Mouse (Mus musculus): Measurements from ENCODE around the gene 1700020D05Rik.

1700020D05Rik gene

GRCm38 (mm10) chr19:5474281-5475068 lies 29.1 kb downstream of the 1700020D05Rik start:
- no peak for DNase-seq

GRCm38 (mm10) chr19:5473720-5474119 lies 29.9 kb downstream of the 1700020D05Rik start, which contains the start of gene Efemp2:
Gene Efemp2 (plus strand): TSS chr19:5473954.
- peak; percentile 68 for DNase-seq

- no peak for DNase-seq
Measured at GRCm38 (mm10) chr19:5472857-5473256, 30.7 kb downstream of the 1700020D05Rik start.

GRCm38 (mm10) chr19:5471846-5472245 lies 31.7 kb downstream of the 1700020D05Rik start:
- DNase-seq = no peak

- no peak for DNase-seq
Measured at GRCm38 (mm10) chr19:5468374-5468773, 35.2 kb downstream of the 1700020D05Rik start, which contains the start of gene Ctsw. Gene Ctsw (minus strand): TSS chr19:5468507.

GRCm38 (mm10) chr19:5466916-5467500 lies 36.6 kb downstream of the 1700020D05Rik start:
- no peak for DNase-seq

- no peak for DNase-seq
Measured at GRCm38 (mm10) chr19:5465037-5465436, 38.5 kb downstream of the 1700020D05Rik start.

DNA sequence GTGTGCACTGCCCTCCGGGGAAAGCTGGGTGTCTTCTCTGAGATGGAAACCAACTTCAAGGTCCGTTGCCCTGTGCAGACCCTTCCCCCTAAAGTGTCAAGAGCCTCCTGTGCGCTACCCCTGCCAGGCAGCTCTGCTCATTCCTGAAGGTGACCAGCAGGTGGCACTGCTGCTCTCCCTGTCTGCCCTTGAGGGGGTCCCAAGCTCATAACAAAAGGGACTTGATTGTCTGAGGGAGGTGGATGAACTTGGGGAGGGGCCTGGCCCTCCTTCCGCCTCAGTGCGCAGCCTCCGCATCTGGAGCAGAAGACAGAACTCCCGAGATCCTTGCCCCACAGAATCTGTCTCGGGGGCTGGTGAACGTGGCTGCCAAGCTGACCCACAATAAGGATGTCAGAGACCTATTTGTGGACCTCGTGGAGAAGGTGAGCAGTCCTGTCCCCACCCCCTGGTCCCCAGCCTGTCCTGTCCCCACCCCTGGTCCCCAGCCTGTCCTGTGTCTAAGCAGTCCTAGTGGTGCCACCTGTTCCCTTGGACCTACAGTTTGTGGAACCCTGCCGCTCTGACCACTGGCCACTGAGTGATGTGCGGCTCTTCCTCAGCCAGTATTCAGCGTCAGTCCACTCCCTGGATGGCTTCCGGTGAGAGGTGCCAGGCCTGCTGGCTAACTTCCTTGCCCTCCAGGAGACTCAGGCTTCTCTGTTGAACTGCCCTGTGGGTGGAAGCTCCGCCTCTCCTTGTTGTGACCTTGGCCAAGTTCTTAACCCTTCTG lies 39.6 kb downstream of the 1700020D05Rik start:
- DNase-seq = no peak

DNA sequence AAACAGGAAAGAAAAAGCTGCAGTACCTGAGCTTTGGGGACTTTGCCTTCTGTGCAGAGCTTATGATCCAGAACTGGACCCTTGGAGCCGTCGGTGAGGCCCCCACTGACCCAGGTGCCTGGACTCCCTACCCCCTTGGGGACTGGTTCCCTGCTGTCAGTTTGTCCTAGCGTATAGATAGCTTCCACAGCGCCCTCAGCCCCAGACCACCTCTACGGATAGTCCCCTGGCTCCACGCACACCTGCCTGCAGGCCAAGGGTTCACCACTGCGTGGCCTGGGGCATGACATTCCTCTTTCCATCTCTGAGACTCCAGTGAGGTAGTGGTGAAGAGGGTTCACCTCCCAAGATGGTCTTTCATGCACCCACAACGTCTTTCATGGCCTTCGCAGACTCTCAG lies 40.4 kb downstream of the 1700020D05Rik start:
- DNase-seq = no peak

DNA sequence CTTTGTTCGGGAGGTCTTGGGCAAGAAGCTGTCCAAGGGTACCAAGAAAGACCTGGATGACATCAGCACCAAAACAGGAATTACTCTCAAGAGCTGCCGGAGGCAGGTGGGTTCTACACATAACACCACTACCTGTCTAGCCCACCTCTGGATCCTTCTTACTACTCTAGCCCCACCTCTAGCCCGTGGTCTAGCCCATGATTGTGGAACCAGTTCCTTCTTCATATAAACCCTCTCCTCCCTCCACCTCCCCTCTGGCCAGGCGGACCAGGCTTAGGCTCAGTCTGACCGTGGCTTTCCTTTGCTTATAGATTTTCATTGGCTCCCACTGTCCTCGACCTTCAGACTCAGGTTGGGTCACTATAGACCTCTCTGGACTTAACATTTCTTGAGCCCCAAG lies 42.2 kb downstream of the 1700020D05Rik start:
- DNase-seq = no peak

DNA sequence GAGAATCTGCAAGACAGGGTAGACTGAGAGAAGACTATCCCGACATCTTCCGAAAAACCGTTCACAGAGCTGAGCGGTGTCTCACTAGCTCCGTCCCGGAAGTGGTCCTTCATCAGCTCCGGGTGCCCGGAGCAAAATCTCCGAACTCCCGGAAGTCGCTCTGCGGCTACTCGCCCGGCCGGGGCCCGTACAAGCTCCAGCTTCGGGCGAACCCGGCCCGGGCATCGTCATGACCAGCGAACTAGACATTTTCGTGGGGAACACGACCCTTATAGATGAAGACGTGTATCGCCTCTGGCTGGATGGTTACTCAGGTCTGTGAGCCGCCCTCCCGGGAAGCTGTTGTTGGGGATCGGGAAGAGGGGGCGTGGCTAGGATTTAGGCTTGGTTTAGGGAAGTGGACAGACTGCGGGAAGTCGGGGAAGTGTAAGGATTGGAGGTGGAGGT lies 43.1 kb downstream of the 1700020D05Rik start, which contains the start of gene Fibp:
Fibp (plus strand) TSS at position 151 of the 447 bp plus-strand sequence.
- peak; percentile 89 for DNase-seq

DNA sequence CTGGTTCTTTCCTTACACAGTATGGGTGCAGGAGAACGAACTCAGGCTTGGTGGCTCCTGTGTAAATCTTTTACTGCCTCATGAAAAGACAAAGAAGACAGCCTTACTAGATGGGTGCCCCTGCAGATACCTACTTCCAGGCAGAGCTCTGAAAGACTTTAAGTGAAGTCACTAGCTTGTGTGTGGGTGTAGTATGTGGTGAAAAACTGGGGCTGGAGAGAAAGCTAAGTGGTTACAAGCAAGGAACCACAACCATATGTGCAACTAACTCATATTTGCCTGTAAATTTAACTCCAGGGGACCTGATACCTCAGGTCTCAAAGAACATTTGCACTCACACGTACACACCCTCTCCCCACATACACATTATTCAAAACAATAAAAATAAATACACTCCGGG lies 43.7 kb downstream of the 1700020D05Rik start:
- no peak for DNase-seq

DNA sequence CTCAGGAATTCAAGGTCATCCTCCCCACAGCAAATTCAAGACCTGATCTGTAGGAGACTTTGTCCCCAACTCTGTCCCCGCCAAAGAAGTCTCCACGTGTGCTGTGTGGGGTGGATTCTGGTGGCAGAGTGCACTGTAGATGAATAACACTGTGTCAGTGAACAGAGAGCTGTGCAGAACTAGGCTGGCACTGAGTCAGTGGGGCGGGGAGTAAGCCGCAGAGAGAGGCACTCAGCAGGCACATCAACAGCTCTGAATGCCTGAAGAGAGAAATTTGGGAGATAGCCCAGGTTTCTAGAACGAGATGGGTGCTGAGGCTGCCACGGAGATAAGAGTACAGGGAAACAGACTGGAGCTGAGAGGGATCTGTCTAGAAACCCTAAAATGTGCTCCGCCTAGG lies 44.6 kb downstream of the 1700020D05Rik start:
- DNase-seq = peak; percentile 71

DNA sequence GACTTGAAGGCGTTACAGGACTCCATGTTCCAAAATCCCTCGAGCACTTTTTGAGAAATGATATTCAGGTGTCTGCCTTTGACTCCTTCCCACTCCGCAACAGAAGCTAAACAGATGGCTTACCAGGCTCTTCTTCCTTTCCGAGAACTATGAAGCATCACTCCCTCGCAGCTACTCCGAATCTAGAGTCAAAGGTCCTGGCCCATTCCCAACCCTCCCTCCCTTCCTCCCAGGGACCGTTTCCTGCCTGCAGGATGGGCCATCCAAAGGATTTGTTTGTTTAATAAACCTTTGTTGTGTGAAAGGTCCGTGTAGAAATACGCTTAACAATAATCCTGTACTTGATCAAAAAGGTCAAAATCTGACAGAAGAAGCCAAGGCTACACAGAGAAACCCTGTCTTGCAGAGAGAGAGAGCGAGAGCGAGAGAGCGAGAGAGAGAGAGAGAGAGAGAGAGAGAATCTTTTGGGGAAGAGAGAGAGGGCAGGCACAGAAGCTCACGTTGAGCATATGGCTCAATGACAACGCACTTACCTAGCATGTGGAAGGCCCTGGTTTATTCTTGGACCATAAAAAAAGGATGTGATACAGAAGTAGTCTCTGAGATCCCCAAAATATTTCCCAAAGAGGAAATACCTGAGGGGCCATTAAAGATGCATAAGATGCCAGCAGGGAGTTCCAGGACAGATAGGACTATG lies 45.7 kb downstream of the 1700020D05Rik start, which contains the start of gene Ccdc85b:
Ccdc85b (minus strand) TSS at position 149 of the 697 bp plus-strand sequence.
- no peak for DNase-seq

GRCm38 (mm10) chr19:5456922-5457745 lies 46.5 kb downstream of the 1700020D05Rik start:
- DNase-seq = peak; percentile 96

DNA sequence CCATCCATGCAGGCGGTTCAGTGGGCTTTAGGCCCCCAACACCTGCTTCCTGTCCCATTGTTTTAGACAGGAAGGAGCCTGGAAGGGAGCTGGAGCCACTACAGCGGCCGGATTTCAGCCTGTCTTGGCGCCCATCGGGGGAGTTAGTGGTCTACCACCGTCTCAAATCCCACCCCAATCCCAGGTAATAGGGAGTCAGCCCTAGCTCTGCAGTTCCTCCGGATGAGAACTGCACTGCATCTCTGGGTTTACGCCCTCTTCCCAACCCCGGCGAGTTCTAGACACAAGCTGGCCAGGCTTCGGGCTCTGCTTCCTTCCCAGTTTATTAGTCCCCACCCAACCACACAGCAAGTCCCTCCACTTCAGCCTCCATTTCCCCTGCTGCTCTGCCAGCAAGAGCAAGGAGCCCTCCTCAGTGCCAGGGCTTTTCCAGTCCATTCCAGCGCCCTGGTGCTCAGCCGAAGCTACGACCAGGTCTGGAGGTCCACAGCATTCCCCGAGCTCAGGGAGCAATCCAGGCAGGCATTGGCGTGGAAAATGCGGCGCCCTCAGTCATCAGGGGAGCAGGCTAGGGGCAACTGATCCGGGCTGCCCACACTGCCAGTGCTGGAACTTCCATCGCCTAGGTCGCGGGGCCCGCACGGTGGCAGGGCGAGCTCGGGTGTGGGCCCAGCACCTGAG lies 47.2 kb downstream of the 1700020D05Rik start:
- no peak for DNase-seq

- no peak for DNase-seq
Measured at GRCm38 (mm10) chr19:5455568-5455967, 48.0 kb downstream of the 1700020D05Rik start.

- no peak for DNase-seq
Measured at GRCm38 (mm10) chr19:5455037-5455436, 48.5 kb downstream of the 1700020D05Rik start.

Measured in right cerebral cortex, adult 18-20 months (tissue).